Mouse (Mus musculus) embryonic facial prominence, embryonic 12.5 days (tissue): ENCODE results near the gene Ptk7. TPM values are rescaled to one million over a fixed set of nuclear protein-coding genes. Genes with fewer than 3 reads are reported as not detected.

Source experiments
- ATAC-seq: fragments of 200-750 bp; cut with Nextera tagmentation; 2 replicates; pipeline ENCODE4 v1.8.0; 2017; ENCODE audit not compliant: insufficient number of reproducible peaks, insufficient read depth, low FRiP score, low TSS enrichment
- H3K27ac ChIP-seq: fragments of 300-500 bp; sonication (generic); 2 replicates; pipeline ENCODE4 v1.5.1; 2016; ENCODE audit warnings: mild to moderate bottlenecking
- H3K27me3 ChIP-seq: fragments of 300-500 bp; sonication (generic); 2 replicates; pipeline ENCODE4 v1.6.1; 2016; ENCODE audit warnings: mild to moderate bottlenecking, moderate library complexity
- H3K36me3 ChIP-seq: fragments of 300-500 bp; sonication (generic); 2 replicates; pipeline ENCODE4 v1.6.1; 2016; ENCODE audit warnings: mild to moderate bottlenecking
- H3K4me1 ChIP-seq: fragments of 300-500 bp; sonication (generic); 2 replicates; pipeline ENCODE4 v1.6.1; 2016
- H3K4me2 ChIP-seq: fragments of 300-500 bp; sonication (generic); replicated peaks from 2 replicates; pipeline ENCODE4 v1.6.1; 2016; ENCODE audit warnings: mild to moderate bottlenecking, moderate library complexity
- H3K4me3 ChIP-seq: fragments of 300-500 bp; sonication (generic); 2 replicates; pipeline ENCODE4 v1.5.1; 2016; ENCODE audit warnings: mild to moderate bottlenecking
- H3K9ac ChIP-seq: fragments of 300-500 bp; sonication (generic); 2 replicates; pipeline ENCODE4 v1.6.1; 2016; ENCODE audit warnings: mild to moderate bottlenecking, moderate library complexity
- H3K9me3 ChIP-seq: fragments of 300-500 bp; sonication (generic); 2 replicates; pipeline ENCODE4 v1.6.1; 2016; ENCODE audit warnings: mild to moderate bottlenecking, moderate library complexity
- WGBS: fragments of 180-500 bp; shearing (Covaris S2); methylation state at CpG from one replicate; pipeline ENCODE4 v1.1.7; 2016; 5-methylcytosine and 5-hydroxymethylcytosine counted together
- polyA plus RNA-seq: library from polyadenylated mRNA; unstranded; fragments of >200 nt; fragmentation: Nextera tagmentation; extraction: Ambion mirVana; gene quantifications from 2 replicates; pipeline ENCODE4 v1.2.1, GENCODE M21; 2016

Gene Ptk7
- polyA plus RNA-seq, 1 experiment from 2014 or later: 134 TPM

- peak overlapping the region; percentile 46 for H3K9ac ChIP-seq
- no peak overlapping the region for H3K4me3 ChIP-seq
- H3K9me3 ChIP-seq: no peaks in the 10 kb centered on the region
- H3K4me1 ChIP-seq: peaks cover 88% of the 10 kb centered on the region
- ATAC-seq: peak; percentile 44; the same call in 1 of the 2 replicates
- H3K27ac ChIP-seq: peak overlapping the region; percentile 98
- H3K4me2 ChIP-seq: peak overlapping the region; percentile 38
- no peaks in the 10 kb centered on the region for H3K36me3 ChIP-seq
- H3K27me3 ChIP-seq: no peaks in the 10 kb centered on the region
- 4% methylated on average over 27 of the region's 27 CpGs for WGBS
These were observed 10.3 kb downstream of the Ptk7 start for GRCm38 (mm10) chr17:46618769-46619682.

- Histone ChIP-seq H3K4me3 (no peak overlapping the region), H3K27me3 (no peaks in the 10 kb centered on the region), H3K9me3 (no peaks in the 10 kb centered on the region), H3K36me3 (no peaks in the 10 kb centered on the region), H3K4me2 (peak overlapping the region; percentile 38), H3K4me1 (peaks cover 88% of the 10 kb centered on the region), H3K27ac (peak overlapping the region; percentile 98), H3K9ac (peak overlapping the region; percentile 46)
- WGBS: 2% methylated on average over 6 of the region's 6 CpGs
- no peak for ATAC-seq
These were observed 10.9 kb downstream of the Ptk7 start for GRCm38 (mm10) chr17:46618394-46618768.

DNA sequence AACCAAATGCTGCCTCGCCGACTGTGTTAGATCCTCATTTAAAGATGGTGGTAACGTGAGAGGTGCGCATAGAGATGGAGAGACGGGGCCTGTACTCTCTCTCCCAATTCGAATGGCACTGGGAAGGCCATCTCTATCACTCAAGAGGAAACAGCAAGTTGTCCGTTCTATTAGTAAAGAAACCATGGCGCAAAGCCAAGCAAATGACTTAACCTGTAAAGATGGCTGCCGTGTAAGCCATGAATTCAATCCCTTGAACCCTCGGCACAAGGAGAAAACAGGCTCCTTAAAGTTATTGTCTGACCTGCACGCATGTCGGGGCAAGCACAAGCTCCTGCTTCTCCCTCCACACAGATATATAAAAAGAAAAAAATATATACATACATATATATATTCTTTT is 11.5 kb downstream of the Ptk7 start:
- no peaks in the 10 kb centered on the region for H3K36me3 ChIP-seq
- no peak overlapping the region for H3K4me3 ChIP-seq
- H3K4me1 ChIP-seq: peaks cover 88% of the 10 kb centered on the region
- no peaks in the 10 kb centered on the region for H3K27me3 ChIP-seq
- ATAC-seq: no peak
- 43% methylated on average over 12 of the region's 12 CpGs for WGBS
- H3K27ac ChIP-seq: peak overlapping the region; percentile 98
- H3K4me2 ChIP-seq: peak overlapping the region; percentile 38
- H3K9me3 ChIP-seq: no peaks in the 10 kb centered on the region
- no peak overlapping the region for H3K9ac ChIP-seq

- no peak overlapping the region for H3K4me3 ChIP-seq
- H3K9me3 ChIP-seq: no peaks in the 10 kb centered on the region
- WGBS: 47% methylated on average over 3 of the region's 3 CpGs
- no peak overlapping the region for H3K4me2 ChIP-seq
- no peak overlapping the region for H3K9ac ChIP-seq
- 0 out of 2 replicates have a peak overlapping the region, but pooled peaks have one; percentile 41 for H3K27ac ChIP-seq
- no peaks in the 10 kb centered on the region for H3K36me3 ChIP-seq
- no peak for ATAC-seq
- H3K27me3 ChIP-seq: no peaks in the 10 kb centered on the region
- H3K4me1 ChIP-seq: peaks cover 65% of the 10 kb centered on the region
These were observed 16.1 kb downstream of the Ptk7 start for GRCm38 (mm10) chr17:46613229-46613628.

- Histone ChIP-seq H3K4me2 (no peak overlapping the region), H3K27me3 (no peaks in the 10 kb centered on the region), H3K9me3 (no peaks in the 10 kb centered on the region), H3K9ac (no peak overlapping the region), H3K4me1 (peaks cover 61% of the 10 kb centered on the region), H3K4me3 (no peak overlapping the region), H3K36me3 (no peaks in the 10 kb centered on the region), H3K27ac (peak overlapping the region; percentile 41; the same call in 1 of the 2 replicates)
- 30% methylated on average over 4 of the region's 4 CpGs for WGBS
- no peak for ATAC-seq
These were observed 16.5 kb downstream of the Ptk7 start for GRCm38 (mm10) chr17:46612820-46613219.

DNA sequence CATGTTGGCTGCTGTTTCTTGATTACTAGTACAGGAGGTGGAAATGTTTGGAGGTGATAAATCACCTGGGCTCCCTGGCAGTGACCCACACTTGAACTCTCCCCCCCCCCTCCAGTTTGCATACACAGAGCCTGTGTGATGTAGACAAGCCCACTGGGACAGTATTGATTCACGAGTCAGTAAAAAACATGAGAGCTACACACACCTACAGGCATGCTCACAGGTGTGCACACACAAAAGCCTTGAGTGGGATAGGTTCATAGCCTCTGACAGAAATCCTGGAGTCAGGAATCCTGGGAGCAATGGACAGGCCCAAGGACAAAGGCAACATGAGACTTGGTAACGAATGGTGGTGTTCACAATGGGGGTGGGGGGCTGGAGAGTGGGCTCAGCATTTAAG is 17.1 kb downstream of the Ptk7 start:
- no peaks in the 10 kb centered on the region for H3K36me3 ChIP-seq
- H3K4me2 ChIP-seq: no peak overlapping the region
- no peak for ATAC-seq
- H3K27ac ChIP-seq: peak overlapping the region; percentile 41; the same call in 1 of the 2 replicates
- H3K27me3 ChIP-seq: no peaks in the 10 kb centered on the region
- no peaks in the 10 kb centered on the region for H3K9me3 ChIP-seq
- H3K4me1 ChIP-seq: peaks cover 55% of the 10 kb centered on the region
- 64% methylated on average over 2 of the region's 2 CpGs for WGBS
- no peak overlapping the region for H3K9ac ChIP-seq
- H3K4me3 ChIP-seq: no peak overlapping the region

GRCm38 (mm10) chr17:46611316-46611715 is 18.0 kb downstream of the Ptk7 start:
- no peak overlapping the region for H3K4me3 ChIP-seq
- no peaks in the 10 kb centered on the region for H3K27me3 ChIP-seq
- no peak overlapping the region for H3K27ac ChIP-seq
- no peak for ATAC-seq
- H3K9ac ChIP-seq: no peak overlapping the region
- H3K4me1 ChIP-seq: peaks cover 47% of the 10 kb centered on the region
- H3K9me3 ChIP-seq: no peaks in the 10 kb centered on the region
- no peak overlapping the region for H3K4me2 ChIP-seq
- H3K36me3 ChIP-seq: no peaks in the 10 kb centered on the region
- WGBS: 99% methylated on average over 6 of the region's 6 CpGs

GRCm38 (mm10) chr17:46609721-46610514 is 19.4 kb downstream of the Ptk7 start:
- 0 out of 2 replicates have a peak overlapping the region, but pooled peaks have one; percentile 3 for H3K4me2 ChIP-seq
- whole genome bisulfite sequencing: 45% methylated on average over 15 of the region's 15 CpGs
- H3K9ac ChIP-seq: no peak overlapping the region
- H3K36me3 ChIP-seq: no peaks in the 10 kb centered on the region
- no peaks in the 10 kb centered on the region for H3K9me3 ChIP-seq
- peak overlapping the region; percentile 36; the same call in 1 of the 2 replicates for H3K27ac ChIP-seq
- H3K4me3 ChIP-seq: no peak overlapping the region
- no peaks in the 10 kb centered on the region for H3K27me3 ChIP-seq
- ATAC-seq: no peak
- H3K4me1 ChIP-seq: peaks cover 48% of the 10 kb centered on the region

GRCm38 (mm10) chr17:46605987-46606386 is 23.3 kb downstream of the Ptk7 start:
- Histone ChIP-seq H3K9me3 (no peaks in the 10 kb centered on the region), H3K4me1 (peaks cover 37% of the 10 kb centered on the region), H3K4me2 (no peak overlapping the region), H3K36me3 (no peaks in the 10 kb centered on the region), H3K4me3 (no peak overlapping the region), H3K27ac (no peak overlapping the region), H3K9ac (no peak overlapping the region), H3K27me3 (no peaks in the 10 kb centered on the region)
- WGBS: 84% methylated on average over 12 of the region's 12 CpGs
- ATAC-seq: no peak

DNA sequence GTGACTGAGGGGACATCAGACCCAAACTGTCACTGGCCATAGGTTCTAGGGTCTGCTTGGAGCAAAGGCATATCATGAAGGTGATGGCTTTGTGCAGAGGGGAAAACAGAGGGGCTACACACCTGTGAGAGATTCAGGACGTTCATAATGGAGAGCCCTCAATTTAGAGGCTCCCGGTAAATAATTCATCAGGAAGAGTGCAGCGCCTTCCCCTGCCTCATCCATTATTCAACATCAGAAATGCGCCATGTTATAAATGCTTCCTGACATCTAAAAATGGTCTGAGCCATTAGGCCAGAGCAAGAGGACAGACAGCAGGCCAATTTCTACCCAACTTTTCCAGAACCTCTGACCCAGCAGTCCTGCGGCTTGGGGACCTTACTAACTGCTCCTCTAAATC is 24.2 kb downstream of the Ptk7 start:
- 67% methylated on average over 5 of the region's 5 CpGs for WGBS
- H3K36me3 ChIP-seq: no peaks in the 10 kb centered on the region
- H3K9me3 ChIP-seq: no peaks in the 10 kb centered on the region
- H3K4me2 ChIP-seq: no peak overlapping the region
- peak overlapping the region; percentile 54; the same call in 1 of the 2 replicates for H3K27ac ChIP-seq
- no peaks in the 10 kb centered on the region for H3K27me3 ChIP-seq
- H3K4me3 ChIP-seq: no peak overlapping the region
- H3K9ac ChIP-seq: no peak overlapping the region
- H3K4me1 ChIP-seq: peaks cover 33% of the 10 kb centered on the region
- no peak for ATAC-seq

DNA sequence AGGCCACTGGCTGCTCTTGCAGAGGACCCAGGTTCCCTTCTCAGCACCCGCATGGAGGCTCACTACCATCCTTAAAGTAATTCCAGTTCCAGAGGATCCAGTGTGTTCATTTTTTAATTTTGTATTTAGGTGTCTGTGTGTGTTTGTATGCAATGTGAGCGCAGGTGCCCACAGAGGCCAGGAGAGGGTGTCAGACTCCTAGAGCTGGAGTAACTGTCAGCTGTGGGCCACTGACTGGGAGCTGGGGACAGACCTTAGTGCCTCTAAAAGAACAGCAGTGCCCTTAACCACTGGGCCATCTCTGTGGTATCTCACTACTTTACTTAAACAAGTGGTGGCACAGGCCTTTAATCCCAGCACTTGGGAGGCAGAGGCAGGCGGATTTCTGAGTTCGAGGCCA is 26.1 kb downstream of the Ptk7 start:
- no peak overlapping the region for H3K27ac ChIP-seq
- H3K4me3 ChIP-seq: no peak overlapping the region
- no peaks in the 10 kb centered on the region for H3K27me3 ChIP-seq
- no peak for ATAC-seq
- 97% methylated on average over 4 of the region's 4 CpGs for WGBS
- no peaks in the 10 kb centered on the region for H3K36me3 ChIP-seq
- no peak overlapping the region for H3K4me2 ChIP-seq
- H3K4me1 ChIP-seq: peaks cover 26% of the 10 kb centered on the region
- H3K9me3 ChIP-seq: no peaks in the 10 kb centered on the region
- H3K9ac ChIP-seq: no peak overlapping the region
